10 mouse cellular contexts compared by ENCODE assay signal in the genomic region with DNA sequence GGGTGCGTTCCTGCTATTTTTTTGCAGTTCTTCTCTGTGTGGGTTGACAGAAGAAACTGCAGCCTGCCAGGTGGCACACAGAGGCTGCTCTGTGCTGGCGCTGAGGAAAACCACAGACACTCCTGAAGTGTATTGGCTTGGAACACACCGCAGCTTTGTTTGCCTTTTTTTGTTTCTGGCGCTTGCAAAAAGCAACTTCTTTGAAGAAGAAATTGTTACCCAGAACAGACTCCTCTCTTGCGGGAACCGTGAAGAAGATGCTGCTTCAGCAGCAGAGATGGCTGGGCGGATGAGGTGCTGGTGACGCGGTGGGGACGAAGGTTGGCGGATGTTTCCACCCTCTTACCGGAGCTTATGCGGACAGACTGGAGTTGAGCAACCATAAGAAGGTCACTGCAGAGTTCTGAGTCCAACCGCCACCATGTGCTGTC.
DNase-seq lines count a peak whose midpoint lies in the region; ATAC-seq and TF ChIP-seq lines count a peak whose summit lies in the region.
"Had no signal": no experiment of that assay in that cellular context is flagged by ENCODE, and none has a peak within 500 bp of the region (broad histone marks: within the 10 kb centered on the region; RNA-seq: fewer than 3 reads in every experiment).

No protein-coding gene starts in this region.

- no peak for ATAC-seq in liver, embryonic 11.5 days (replicated peaks; ENCODE audit: low FRiP score)
- peak; percentile 32 for ATAC-seq in forebrain, postnatal 0 days
- ATAC-seq in midbrain, embryonic 14.5 days (ENCODE audit: low FRiP score, low TSS enrichment) = no peak
- ATAC-seq: midbrain, embryonic 13.5 days had no signal

- no peaks in the 10 kb centered on the region for H3K27me3 ChIP-seq in liver, embryonic 11.5 days (replicated peaks; ENCODE audit: control insufficient read depth, insufficient read depth, low read length)
- no peaks in the 10 kb centered on the region for H3K27me3 ChIP-seq in forebrain, postnatal 0 days (ENCODE audit: insufficient read depth, low read length)
- no peaks in the 10 kb centered on the region for H3K27me3 ChIP-seq in midbrain, embryonic 14.5 days (ENCODE audit: control insufficient read depth, insufficient read depth, low read length)
- H3K27me3 ChIP-seq: midbrain, embryonic 13.5 days had no signal

- peak overlapping the region; percentile 45; the same call in 1 of the 2 replicates for H3K27ac ChIP-seq in liver, embryonic 11.5 days (ENCODE audit: low read depth, low read length)
- no peak overlapping the region for H3K27ac ChIP-seq in forebrain, postnatal 0 days (ENCODE audit: low read depth, low read length)
- no peak overlapping the region for H3K27ac ChIP-seq in midbrain, embryonic 14.5 days (replicated peaks; ENCODE audit: low read depth, low read length)
- H3K27ac ChIP-seq: midbrain, embryonic 13.5 days had no signal

- no peak overlapping the region for H3K4me3 ChIP-seq in liver, embryonic 11.5 days (ENCODE audit: low read depth, low read length)
- H3K4me3 ChIP-seq in forebrain, postnatal 0 days (ENCODE audit: low read depth, low read length) = no peak overlapping the region
- no peak overlapping the region for H3K4me3 ChIP-seq in midbrain, embryonic 14.5 days (replicated peaks; ENCODE audit: low read depth, low read length)
- H3K4me3 ChIP-seq: midbrain, embryonic 13.5 days had no signal

- H3K9me3 ChIP-seq in liver, embryonic 11.5 days (ENCODE audit: control insufficient read depth, low read length) = no peaks in the 10 kb centered on the region
- H3K9me3 ChIP-seq in forebrain, postnatal 0 days (ENCODE audit: low read length) = no peaks in the 10 kb centered on the region
- no peaks in the 10 kb centered on the region for H3K9me3 ChIP-seq in midbrain, embryonic 14.5 days (ENCODE audit: control insufficient read depth, low read length)
- H3K9me3 ChIP-seq: midbrain, embryonic 13.5 days had no signal

- H3K9ac ChIP-seq in liver, embryonic 11.5 days (ENCODE audit: low read depth, low read length) = no peak overlapping the region
- H3K9ac ChIP-seq in forebrain, postnatal 0 days = no peak overlapping the region
- no peak overlapping the region for H3K9ac ChIP-seq in midbrain, embryonic 14.5 days (replicated peaks; ENCODE audit: low read length)
- H3K9ac ChIP-seq: midbrain, embryonic 13.5 days had no signal

- no peaks in the 10 kb centered on the region for H3K4me1 ChIP-seq in liver, embryonic 11.5 days (replicated peaks; ENCODE audit: control insufficient read depth, insufficient read depth, low read length)
- no peaks in the 10 kb centered on the region; the same call in 1 of the 2 replicates for H3K4me1 ChIP-seq in forebrain, postnatal 0 days (ENCODE audit: insufficient read depth)
- 0 out of 2 replicates have a peak, but pooled peaks cover 7% of the 10 kb centered on the region for H3K4me1 ChIP-seq in midbrain, embryonic 14.5 days (ENCODE audit: control insufficient read depth, insufficient read depth, low read length)

- no peak for TF ChIP-seq CTCF in forebrain, postnatal 0 days (IDR thresholded peaks at IDR 0.05; ENCODE audit: low read depth)

- no peak for DNase-seq in liver, embryonic 11.5 days (ENCODE audit: low spot score)
- DNase-seq in liver = no peak
- DNase-seq in forebrain, postnatal 0 days = no peak
- peak; percentile 75 for DNase-seq in lung, postnatal 10 days
- peak; percentile 72 for DNase-seq in yolk sac, embryonic 10.5 days (ENCODE audit: low spot score)
- DNase-seq in midbrain, embryonic 14.5 days = no peak
- no peak for DNase-seq in kidney, postnatal 4 days
- DNase-seq: adrenal gland, postnatal 25 days; layer of hippocampus, adult 9-11 months had no signal

- no peaks in the 10 kb centered on the region for H3K36me3 ChIP-seq in liver, embryonic 11.5 days (ENCODE audit: control insufficient read depth, insufficient read depth, low read length)
- peaks cover 15% of the 10 kb centered on the region; the same call in 1 of the 2 replicates for H3K36me3 ChIP-seq in forebrain, postnatal 0 days (ENCODE audit: insufficient read depth)
- 0 out of 2 replicates have a peak, but pooled peaks cover 2% of the 10 kb centered on the region for H3K36me3 ChIP-seq in midbrain, embryonic 14.5 days (ENCODE audit: control insufficient read depth, insufficient read depth, low read length)

- no peak overlapping the region for H3K4me2 ChIP-seq in liver, embryonic 11.5 days
- no peak overlapping the region for H3K4me2 ChIP-seq in forebrain, postnatal 0 days (ENCODE audit: low read depth)
- no peak overlapping the region for H3K4me2 ChIP-seq in midbrain, embryonic 14.5 days (ENCODE audit: low read length)
- H3K4me2 ChIP-seq: midbrain, embryonic 13.5 days had no signal

- 86% methylated on average over 14 of the region's 14 CpGs for WGBS in liver, embryonic 11.5 days
- 63% methylated on average over 14 of the region's 14 CpGs for WGBS in forebrain, postnatal 0 days
- WGBS in midbrain, embryonic 14.5 days = 89% methylated on average over 14 of the region's 14 CpGs

Comparison
In these comparisons a context has a peak if more than half of its experiments do, and no peak if none do; other contexts are left out.
1. DNase-seq: peak in lung, postnatal 10 days (single experiment) and yolk sac, embryonic 10.5 days (single experiment); none in liver, embryonic 11.5 days (single experiment), liver (single experiment), forebrain, postnatal 0 days (single experiment), midbrain, embryonic 14.5 days (single experiment) and kidney, postnatal 4 days (0 of 2).